ENCODE assay signal across 26 mouse cellular contexts in genomic region chr14:44847740-44848139, GRCm38 (mm10). TPM values are rescaled to one million over a fixed set of nuclear protein-coding genes. Genes with fewer than 3 reads are reported as not detected.
DNase-seq lines count a peak whose midpoint lies in the region; ATAC-seq lines count a peak whose summit lies in the region.
"Had no signal": no experiment of that assay in that cellular context is flagged by ENCODE, and none has a peak within 500 bp of the region (broad histone marks: within the 10 kb centered on the region; RNA-seq: fewer than 3 reads in every experiment).

No protein-coding gene starts in this region.

- no peaks in the 10 kb centered on the region for H3K4me1 ChIP-seq in intestine, embryonic 16.5 days (ENCODE audit: control insufficient read depth, insufficient read depth, low read length)
- H3K4me1 ChIP-seq: embryonic facial prominence, embryonic 12.5 days; forebrain, embryonic 13.5 days; forebrain, embryonic 15.5 days had no signal

- no peak overlapping the region for H3K9ac ChIP-seq in intestine, embryonic 16.5 days (ENCODE audit: low read depth, low read length)
- H3K9ac ChIP-seq: embryonic facial prominence, embryonic 12.5 days; forebrain, embryonic 13.5 days; forebrain, embryonic 15.5 days; forebrain, postnatal 0 days had no signal

- DNase-seq in thymus, postnatal 36 days, result no peak
- no peak for DNase-seq in thymus, postnatal 4 days
- DNase-seq: adrenal gland, adult 8-10 months; adrenal gland, postnatal 14 days; adrenal gland, postnatal 36 days; B cell, adult 2 months; cerebellum, adult 11-12 months; cerebellum, adult 2 months; cerebellum, adult 9-10 months; cerebellum, postnatal 14 days; cerebellum, postnatal 36 days; forebrain, postnatal 0 days had no signal

- no peak overlapping the region for H3K27ac ChIP-seq in intestine, embryonic 16.5 days (ENCODE audit: low read length)
- H3K27ac ChIP-seq: embryonic facial prominence, embryonic 10.5 days; embryonic facial prominence, embryonic 12.5 days; forebrain, embryonic 13.5 days; forebrain, embryonic 15.5 days had no signal

- H3K27me3 ChIP-seq in intestine, embryonic 16.5 days (replicated peaks; ENCODE audit: control insufficient read depth, insufficient read depth, low read length), result no peaks in the 10 kb centered on the region
- H3K27me3 ChIP-seq: CH12.LX; forebrain, embryonic 13.5 days; forebrain, embryonic 15.5 days had no signal

- 94% methylated on average over 2 of the region's 2 CpGs for WGBS in intestine, embryonic 16.5 days

- peak; percentile 69 for ATAC-seq in common myeloid progenitor, adult 5-6 weeks (replicated peaks; ENCODE audit: low read depth, poor library complexity, severe bottlenecking)
- ATAC-seq in megakaryocyte, adult 5-6 weeks (ENCODE audit: poor library complexity, severe bottlenecking), result peak; percentile 83
- ATAC-seq in intestine, embryonic 16.5 days, result no peak
- ATAC-seq: activated CD4-positive, CD25-positive, alpha-beta regulatory T cell, adult 4 months; CD4-positive, CD25-positive, alpha-beta regulatory T cell, adult 4 months; forebrain, embryonic 13.5 days; forebrain, embryonic 15.5 days; forebrain, postnatal 0 days; Patski had no signal

- no peaks in the 10 kb centered on the region for H3K9me3 ChIP-seq in intestine, embryonic 16.5 days (ENCODE audit: control insufficient read depth, low read length)
- H3K9me3 ChIP-seq: embryonic facial prominence, embryonic 10.5 days; embryonic facial prominence, embryonic 12.5 days; forebrain, embryonic 13.5 days; forebrain, embryonic 15.5 days; G1E had no signal

- H3K4me2 ChIP-seq in intestine, embryonic 16.5 days (ENCODE audit: low read depth, low read length), result no peak overlapping the region
- H3K4me2 ChIP-seq: embryonic facial prominence, embryonic 12.5 days; forebrain, embryonic 13.5 days; forebrain, embryonic 15.5 days had no signal

- H3K36me3 ChIP-seq in intestine, embryonic 16.5 days (ENCODE audit: control insufficient read depth, insufficient read depth, low read length), result no peaks in the 10 kb centered on the region
- H3K36me3 ChIP-seq: embryonic facial prominence, embryonic 10.5 days; embryonic facial prominence, embryonic 12.5 days; forebrain, embryonic 15.5 days; G1E had no signal

- no peak overlapping the region for H3K4me3 ChIP-seq in intestine, embryonic 16.5 days (ENCODE audit: low read length)
- H3K4me3 ChIP-seq: embryonic facial prominence, embryonic 10.5 days; embryonic facial prominence, embryonic 12.5 days; forebrain, embryonic 13.5 days; forebrain, embryonic 15.5 days had no signal

RNA-seq across cellular contexts. Expression of gene Ptgdr, which starts 11.4 kb away (rescaled TPM):
- not detected in 2 replicates for total RNA-seq in common myeloid progenitor, adult 5-6 weeks (2017)
- 0.30 TPM in 1 of 2 replicates, not detected in the other for total RNA-seq in megakaryocyte, adult 5-6 weeks (2015)
- 0.20 and 0.22 TPM in 2 replicates for total RNA-seq in megakaryocyte, adult 5-6 weeks (2017)
- not detected in 2 replicates for polyA plus RNA-seq in intestine, embryonic 16.5 days (2015; fragmentation: Nextera tagmentation; extraction: Ambion mirVana)
- total RNA-seq: adrenal gland, adult 18-20 months; adrenal gland, adult 8-10 months; adrenal gland, postnatal 14 days; adrenal gland, postnatal 36 days; CH12.LX had no signal
- polyA plus RNA-seq: activated CD4-positive, CD25-positive, alpha-beta regulatory T cell, adult 4 months; CD4-positive, CD25-positive, alpha-beta regulatory T cell, adult 4 months; embryonic facial prominence, embryonic 10.5 days; forebrain, embryonic 11.5 days; G1E; Patski had no signal
